Mouse (Mus musculus) thymus, adult 2 months (tissue): ENCODE measurements around the gene Ccnd1. TPM values are rescaled to one million over a fixed set of nuclear protein-coding genes. Genes with fewer than 3 reads are reported as not detected.

Source experiments
- DNase-seq: peaks from one replicate; pipeline ENCODE4 v3.0.0; 2021
- H3K27ac ChIP-seq: fragments of 200-500 bp; 2 replicates; pipeline ENCODE4 v1.5.1; 2012; ENCODE audit warnings: low read length, control low read depth; ENCODE audit not compliant: control insufficient read depth, insufficient read depth
- H3K27me3 ChIP-seq: fragments of 200-500 bp; 2 replicates; pipeline ENCODE4 v1.6.1; 2012; ENCODE audit warnings: mild to moderate bottlenecking, low read length, moderate library complexity, mixed read lengths; ENCODE audit not compliant: control insufficient read depth, insufficient read depth
- H3K36me3 ChIP-seq: fragments of 200-500 bp; 2 replicates; pipeline ENCODE4 v1.6.1; 2012; ENCODE audit warnings: mild to moderate bottlenecking, low read length, moderate library complexity; ENCODE audit not compliant: control insufficient read depth, insufficient read depth
- H3K4me1 ChIP-seq: fragments of 200-500 bp; replicated peaks from 2 replicates; pipeline ENCODE4 v1.6.1; 2012; ENCODE audit warnings: low read length; ENCODE audit not compliant: control insufficient read depth, insufficient read depth
- H3K4me3 ChIP-seq: fragments of 200-500 bp; 2 replicates; pipeline ENCODE4 v1.5.1; 2012; ENCODE audit warnings: mild to moderate bottlenecking, low read length, control low read depth, moderate library complexity; ENCODE audit not compliant: control insufficient read depth, insufficient read depth
- CTCF ChIP-seq: fragments of 200-500 bp; IDR thresholded peaks from 2 replicates; pipeline ENCODE4 v1.5.1; 2012; ENCODE audit warnings: mild to moderate bottlenecking, control low read depth, low read length, moderate library complexity, borderline replicate concordance; ENCODE audit not compliant: control insufficient read depth, poor library complexity, insufficient read depth; ENCODE audit errors: extremely low read depth
- POLR2A ChIP-seq: fragments of 200-500 bp; IDR thresholded peaks from 2 replicates; pipeline ENCODE4 v1.6.1; 2012; ENCODE audit warnings: mild to moderate bottlenecking, low read length, control low read depth, moderate library complexity; ENCODE audit not compliant: control insufficient read depth, poor library complexity, insufficient read depth; ENCODE audit errors: extremely low read depth
- WGBS: fragments of 180-500 bp; shearing (Covaris S2); methylation state at CpG from one replicate; pipeline ENCODE4 v1.1.7; 2018; 5-methylcytosine and 5-hydroxymethylcytosine counted together
- polyA plus RNA-seq: library from polyadenylated mRNA; depleted of rRNA; stranded (reverse); fragments of >200 nt; gene quantifications from 2 replicates; pipeline ENCODE4 v1.2.3, GENCODE M21; 2012

Ccnd1 gene
- polyA plus RNA-seq, 1 experiment: 21.7 TPM

- Histone ChIP-seq H3K36me3 (no peaks in the 10 kb centered on the region), H3K27ac (no peak overlapping the region), H3K27me3 (no peaks in the 10 kb centered on the region), H3K4me3 (no peak overlapping the region), H3K4me1 (no peaks in the 10 kb centered on the region)
- WGBS: 98% methylated on average over 8 of the region's 8 CpGs
- no peak for TF ChIP-seq POLR2A
- no peak for TF ChIP-seq CTCF
- DNase-seq: no peak
These were observed 10.2 kb downstream of the Ccnd1 start for GRCm38 (mm10) chr7:144929506-144929905.

- Histone ChIP-seq H3K27me3 (no peaks in the 10 kb centered on the region), H3K27ac (no peak overlapping the region), H3K4me3 (no peak overlapping the region), H3K4me1 (no peaks in the 10 kb centered on the region), H3K36me3 (no peaks in the 10 kb centered on the region)
- TF ChIP-seq POLR2A (no peak), CTCF (no peak)
- WGBS: 97% methylated on average over 6 of the region's 6 CpGs
- DNase-seq: no peak
These were observed 10.9 kb downstream of the Ccnd1 start for GRCm38 (mm10) chr7:144928889-144929210.

GRCm38 (mm10) chr7:144928009-144928888 lies 11.5 kb downstream of the Ccnd1 start:
- WGBS: 94% methylated on average over 4 of the region's 4 CpGs
- no peak overlapping the region for H3K4me3 ChIP-seq
- no peaks in the 10 kb centered on the region for H3K36me3 ChIP-seq
- TF ChIP-seq CTCF (no peak), POLR2A (no peak)
- H3K4me1 ChIP-seq: no peaks in the 10 kb centered on the region
- no peak for DNase-seq
- no peaks in the 10 kb centered on the region for H3K27me3 ChIP-seq
- no peak overlapping the region for H3K27ac ChIP-seq

- no peaks in the 10 kb centered on the region for H3K4me1 ChIP-seq
- DNase-seq: no peak
- no peak overlapping the region for H3K4me3 ChIP-seq
- no peak for TF ChIP-seq POLR2A
- TF ChIP-seq CTCF: no peak
- H3K27me3 ChIP-seq: no peaks in the 10 kb centered on the region
- WGBS: 92% methylated on average over 2 of the region's 2 CpGs
- H3K36me3 ChIP-seq: no peaks in the 10 kb centered on the region
- H3K27ac ChIP-seq: no peak overlapping the region
These were observed 12.1 kb downstream of the Ccnd1 start for GRCm38 (mm10) chr7:144927591-144927990.

- Histone ChIP-seq H3K27me3 (no peaks in the 10 kb centered on the region), H3K27ac (no peak overlapping the region), H3K4me1 (peaks cover 5% of the 10 kb centered on the region), H3K4me3 (no peak overlapping the region), H3K36me3 (peaks cover 6% of the 10 kb centered on the region; the same call in 1 of the 2 replicates)
- no peak for TF ChIP-seq POLR2A
- TF ChIP-seq CTCF: no peak
- 100% methylated on average over 1 of the region's 1 CpGs for WGBS
- no peak for DNase-seq
These were observed 20.9 kb downstream of the Ccnd1 start for GRCm38 (mm10) chr7:144918823-144919222.

- H3K27ac ChIP-seq: no peak within 1 kb of the TSS
- peak within 1 kb of the TSS; percentile 97 for H3K4me3 ChIP-seq
- H3K27me3 ChIP-seq: no peaks in the 10 kb centered on the region
- H3K36me3 ChIP-seq: peaks cover 3% of the 10 kb centered on the region; the same call in 1 of the 2 replicates
- peaks cover 5% of the 10 kb centered on the region for H3K4me1 ChIP-seq
- peak; percentile 92 for DNase-seq
- WGBS: 1% methylated on average over 55 of the region's 55 CpGs
- TF ChIP-seq POLR2A (peak; percentile 56; the same call in 1 of the 2 replicates), CTCF (peak; percentile 47; the same call in 1 of the 2 replicates)
These were observed 24.6 kb downstream of the Ccnd1 start, which contains the start of gene LTO1 for GRCm38 (mm10) chr7:144914948-144915750. TSS of gene LTO1 (plus strand) at chr7:144915100.

- DNase-seq: no peak
- no peaks in the 10 kb centered on the region for H3K27me3 ChIP-seq
- no peak overlapping the region for H3K27ac ChIP-seq
- no peaks in the 10 kb centered on the region; the same call in 1 of the 2 replicates for H3K36me3 ChIP-seq
- H3K4me1 ChIP-seq: peaks cover 5% of the 10 kb centered on the region
- no peak for TF ChIP-seq POLR2A
- WGBS: 12% methylated on average over 17 of the region's 17 CpGs
- H3K4me3 ChIP-seq: peak overlapping the region; percentile 97
These were observed 25.3 kb downstream of the Ccnd1 start for GRCm38 (mm10) chr7:144914296-144914947.
